Mouse (Mus musculus) mouse embryonic stem cell (cell line): Measurements from ENCODE around the gene Tmc5.

ENCODE experiments used
- in situ Hi-C, 2 experiments: fragments of 300-500 bp; cut with MboI; formaldehyde crosslinking; loops; 1 replicate in 1 of 2; 3 replicates in 1 of 2; pipeline ENCODE4 v1.14.3; 2019 to 2020; ENCODE audit warnings: low sequenced_read_pairs in 2 of 2, low pct_unique_long_range_greater_than_20kb in 1 of 2, mixed read lengths in 1 of 2; ENCODE audit not compliant: unreplicated experiment in 1 of 2

Tmc5 gene

GRCm38 (mm10) chr7:118712228-118713173 lies 115.4 kb downstream of the Tmc5 start, which contains the start of gene Ccp110:
Ccp110 (plus strand) TSS chr7:118712552.
- in situ Hi-C loops: no loop called here

- in situ Hi-C loops: no loop called here
Observed at GRCm38 (mm10) chr7:118714873-118715272, 117.8 kb downstream of the Tmc5 start.

GRCm38 (mm10) chr7:118718066-118718465 lies 121.0 kb downstream of the Tmc5 start:
- in situ Hi-C loops: no loop called here

GRCm38 (mm10) chr7:118723927-118724326 lies 126.8 kb downstream of the Tmc5 start:
- in situ Hi-C loops: no loop called here
